Mouse (Mus musculus): ENCODE measurements around the gene Mpi. TPM values are rescaled to one million over a fixed set of nuclear protein-coding genes. Genes with fewer than 3 reads are reported as not detected.

Gene Mpi
- total RNA-seq, 2 experiments from 2014 or later: 63.6 to 66.3 TPM

DNA sequence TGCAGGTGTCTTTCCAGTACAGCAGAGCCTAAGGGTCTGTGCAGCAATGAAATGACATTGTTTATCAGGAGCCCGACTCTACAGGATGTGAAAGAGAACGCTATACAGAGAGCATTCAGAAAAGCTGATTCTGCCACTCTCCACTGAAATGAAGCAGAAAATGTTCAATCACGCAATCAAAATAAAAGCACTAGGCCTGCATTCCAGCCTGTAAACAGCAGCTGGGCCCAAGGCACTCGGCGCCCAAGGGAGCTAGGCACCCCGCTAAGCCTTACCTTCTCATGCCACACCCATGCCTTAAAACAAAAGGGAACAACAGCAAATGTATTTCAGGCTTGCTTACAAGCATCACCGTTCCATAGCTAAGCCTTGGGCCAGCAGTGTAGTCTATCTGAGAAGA is 54.0 kb downstream of the Mpi start:
- DNase-seq (ENCODE audit: low spot score in 2 of 2): no peak

GRCm38 (mm10) chr9:57497236-57497635 is 55.3 kb downstream of the Mpi start:
- intact Hi-C loops (cut with DNase I): no loop called here
- DNase-seq (ENCODE audit: low spot score in 2 of 2): no peak

More for the DNA sequence above, 54.0 kb downstream of the Mpi start:
- intact Hi-C loops (cut with DNase I): no loop called here

DNA sequence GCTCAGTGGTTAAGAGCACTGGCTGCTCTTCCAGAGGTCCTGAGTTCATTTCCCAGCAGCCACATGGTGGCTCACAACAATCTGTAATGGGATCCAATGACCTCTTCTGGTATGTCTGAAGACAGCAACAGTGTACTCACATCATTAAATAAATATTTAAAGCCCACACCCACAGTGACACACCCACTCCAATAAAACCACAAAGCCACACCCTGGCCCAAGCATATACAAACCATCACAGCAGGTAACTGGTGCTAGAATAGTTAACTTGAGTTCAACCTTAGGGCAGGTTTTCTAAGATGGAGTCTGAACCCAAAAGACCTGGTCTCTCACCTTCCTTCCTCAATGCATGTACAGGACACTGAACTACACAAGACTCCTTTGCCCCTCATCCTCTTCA is 57.6 kb downstream of the Mpi start:
- DNase-seq (ENCODE audit: low spot score in 2 of 2): no peak
- intact Hi-C loops (cut with DNase I): no loop called here

Other genes with a start within 250 kb of the Mpi start
- 10 to 100 TPM; 13.8 to 16.6 TPM for gene Ppcdc, start 112.6 kb downstream of the Mpi start, total RNA-seq (2021)
- gene Scamp5, start 84.7 kb downstream of the Mpi start, total RNA-seq (2021): 100 to 1,000 TPM; 381 to 434 TPM
- 10 to 100 TPM; 16.4 to 20.3 TPM for gene Rpp25, start 48.7 kb downstream of the Mpi start, total RNA-seq (2021)
- 100 to 1,000 TPM; 378 to 426 TPM for gene Cox5a, start 31.5 kb downstream of the Mpi start, total RNA-seq (2021)
- gene Fam219b, start 15.2 kb downstream of the Mpi start, total RNA-seq (2021): 10 to 100 TPM; 17.3 to 21.5 TPM
- 10 to 100 TPM; 18.2 to 24.2 TPM for gene Scamp2, start 8.2 kb upstream of the Mpi start, total RNA-seq (2021)
- gene Ulk3, start 36.7 kb upstream of the Mpi start, total RNA-seq (2021): 10 to 100 TPM; 23.9 to 38.5 TPM
- gene Cplx3, start 53.5 kb upstream of the Mpi start, total RNA-seq (2021): 10 to 100 TPM; 16.3 to 27.4 TPM
- gene Lman1l, start 68.0 kb upstream of the Mpi start, total RNA-seq (2021): not detected
- gene Csk, start 100.9 kb upstream of the Mpi start, total RNA-seq (2021): 10 to 100 TPM; 36.7 to 38.6 TPM
- gene Cyp1a2, start 130.9 kb upstream of the Mpi start, total RNA-seq (2021): not detected
- under 1 TPM in 1 of 2 experiments, not detected in 1; 0.22 TPM for gene Cyp1a1, start 135.2 kb upstream of the Mpi start, total RNA-seq (2021)
- 10 to 100 TPM; 13.2 to 14.9 TPM for gene Edc3, start 155.8 kb upstream of the Mpi start, total RNA-seq (2021)
- 10 to 100 TPM; 69.2 to 84.8 TPM for gene Clk3, start 213.1 kb upstream of the Mpi start, total RNA-seq (2021)